Mouse (Mus musculus): Measurements from ENCODE around the gene Coq6.

DNA sequence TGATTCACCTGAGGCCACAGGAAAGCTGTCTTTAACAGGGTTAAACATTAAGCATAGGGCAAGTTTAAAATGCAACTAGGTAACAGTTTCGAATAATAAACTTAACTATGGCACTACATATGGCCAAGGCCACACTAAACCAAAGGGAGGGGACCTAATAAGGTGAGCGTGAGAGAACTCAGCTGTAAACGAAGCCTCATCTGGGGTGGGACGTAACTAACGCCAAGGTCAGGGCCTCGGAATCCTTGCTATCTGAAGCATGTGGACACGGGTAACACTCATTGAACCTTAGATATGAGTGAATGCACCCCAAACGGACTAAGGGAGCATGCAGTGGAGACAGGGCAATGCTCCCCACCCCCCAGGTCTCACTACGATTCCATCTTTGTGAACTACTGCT, 41.5 kb downstream of the Coq6 start:
- TF ChIP-seq CTCF (IDR thresholded peaks at IDR 0.05; ENCODE audit: extremely low read depth, insufficient read length, insufficient replicate concordance, low read depth, low read length) (no peak), POLR2A (IDR thresholded peaks at IDR 0.05; ENCODE audit: low read depth, low read length) (no peak)

Data from small intestine, adult 2 months (tissue).